Mouse (Mus musculus) liver, embryonic 16.5 days (tissue): ENCODE measurements around the gene Fkbp15. TPM values are rescaled to one million over a fixed set of nuclear protein-coding genes. Genes with fewer than 3 reads are reported as not detected.

Experiments
- ATAC-seq: fragments of 200-750 bp; cut with Nextera tagmentation; 2 replicates; pipeline ENCODE4 v1.8.0; 2017; ENCODE audit warnings: low read depth, mild to moderate bottlenecking, moderate number of reproducible peaks, moderate library complexity
- H3K27ac ChIP-seq: fragments of 300-500 bp; sonication (generic); 2 replicates; pipeline ENCODE4 v1.5.1; 2014; ENCODE audit warnings: mild to moderate bottlenecking, low read length
- H3K27me3 ChIP-seq: fragments of 300-500 bp; sonication (generic); 2 replicates; pipeline ENCODE4 v1.6.1; 2014; ENCODE audit warnings: low read depth, low read length, mixed read lengths; ENCODE audit not compliant: control insufficient read depth, insufficient read depth
- H3K36me3 ChIP-seq: fragments of 300-500 bp; sonication (generic); 2 replicates; pipeline ENCODE4 v1.6.1; 2014; ENCODE audit warnings: mild to moderate bottlenecking; ENCODE audit not compliant: control insufficient read depth, insufficient read depth
- H3K4me1 ChIP-seq: fragments of 300-500 bp; sonication (generic); 2 replicates; pipeline ENCODE4 v1.6.1; 2014; ENCODE audit warnings: low read depth, low read length, mixed read lengths; ENCODE audit not compliant: control insufficient read depth
- H3K4me2 ChIP-seq: fragments of 300-500 bp; sonication (generic); 2 replicates; pipeline ENCODE4 v1.6.1; 2014; ENCODE audit warnings: low read depth, low read length, mixed read lengths
- H3K4me3 ChIP-seq: fragments of 300-500 bp; sonication (generic); 2 replicates; pipeline ENCODE4 v1.5.1; 2014; ENCODE audit warnings: low read depth, mild to moderate bottlenecking, low read length
- H3K9ac ChIP-seq: fragments of 300-500 bp; sonication (generic); 2 replicates; pipeline ENCODE4 v1.6.1; 2014; ENCODE audit warnings: low read depth, low read length
- H3K9me3 ChIP-seq: fragments of 300-500 bp; sonication (generic); replicated peaks from 2 replicates; pipeline ENCODE4 v1.6.1; 2016; ENCODE audit warnings: low read length; ENCODE audit not compliant: control insufficient read depth
- WGBS: fragments of 180-500 bp; shearing (Covaris S2); extraction: QIAGEN DNeasy Blood & Tissue Kit; methylation state at CpG from one replicate; pipeline ENCODE4 v1.1.7; 2014; ENCODE audit not compliant: insufficient replicate concordance; 5-methylcytosine and 5-hydroxymethylcytosine counted together
- polyA plus RNA-seq: library from polyadenylated mRNA; unstranded; fragments of >200 nt; fragmentation: Nextera tagmentation; extraction: Ambion mirVana; gene quantifications from 2 replicates; pipeline ENCODE4 v1.2.1, GENCODE M21; 2015

The Fkbp15 gene
- polyA plus RNA-seq, 1 experiment from 2014 or later = 15.9 TPM

DNA sequence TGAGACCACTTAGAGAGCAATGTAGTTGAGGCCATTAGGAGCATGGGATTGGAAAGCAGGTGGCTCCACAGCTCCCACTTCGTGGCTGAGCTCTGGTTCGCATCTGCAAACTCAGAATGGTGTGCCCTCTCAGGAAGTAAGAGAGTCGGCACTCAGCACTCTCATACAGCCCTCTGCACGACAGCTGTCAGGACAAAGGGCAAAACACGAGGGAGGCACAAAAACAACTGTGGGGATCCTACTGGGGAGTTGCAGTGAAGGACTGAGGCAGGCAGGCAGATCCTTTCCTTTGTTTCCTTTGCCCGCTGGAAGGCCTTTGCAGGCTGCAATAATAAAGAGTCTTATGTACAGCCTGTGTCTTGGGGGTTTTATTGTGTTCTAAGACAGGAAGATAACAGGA lies 33.1 kb upstream of the Fkbp15 start:
- H3K4me1 ChIP-seq = no peaks in the 10 kb centered on the region; the same call in none of the 2 replicates
- H3K9ac ChIP-seq = no peak overlapping the region
- H3K36me3 ChIP-seq = peaks cover 13% of the 10 kb centered on the region
- WGBS = 66% methylated on average over 6 of the region's 6 CpGs
- H3K4me3 ChIP-seq = no peak overlapping the region
- no peak overlapping the region for H3K4me2 ChIP-seq
- no peaks in the 10 kb centered on the region for H3K9me3 ChIP-seq
- H3K27me3 ChIP-seq = no peaks in the 10 kb centered on the region
- no peak for ATAC-seq
- no peak overlapping the region for H3K27ac ChIP-seq

DNA sequence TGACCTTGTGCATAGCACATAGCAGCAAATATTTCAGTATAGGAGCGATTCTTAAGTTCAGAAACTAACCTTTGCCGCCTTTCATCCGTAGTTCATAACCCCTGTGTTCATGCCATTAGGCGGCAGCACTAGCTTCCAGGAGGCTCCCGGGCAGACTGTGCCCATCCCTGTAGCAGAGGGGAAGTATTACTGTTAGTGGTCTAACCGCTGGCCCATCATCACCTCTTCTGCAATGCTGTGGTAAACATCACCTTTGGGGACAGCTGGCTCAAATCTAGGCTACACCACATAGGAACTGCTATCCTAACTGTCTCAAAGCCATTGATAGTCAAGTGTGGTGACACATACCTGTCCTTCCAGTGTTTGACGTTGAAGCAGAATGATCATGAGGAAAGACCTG lies 31.5 kb upstream of the Fkbp15 start:
- WGBS = 79% methylated on average over 7 of the region's 7 CpGs
- no peaks in the 10 kb centered on the region for H3K27me3 ChIP-seq
- H3K4me3 ChIP-seq = no peak overlapping the region
- H3K4me1 ChIP-seq = no peaks in the 10 kb centered on the region; the same call in none of the 2 replicates
- H3K27ac ChIP-seq = no peak overlapping the region
- no peak overlapping the region for H3K4me2 ChIP-seq
- ATAC-seq = no peak
- no peaks in the 10 kb centered on the region for H3K9me3 ChIP-seq
- H3K36me3 ChIP-seq = peaks cover 13% of the 10 kb centered on the region
- no peak overlapping the region for H3K9ac ChIP-seq

DNA sequence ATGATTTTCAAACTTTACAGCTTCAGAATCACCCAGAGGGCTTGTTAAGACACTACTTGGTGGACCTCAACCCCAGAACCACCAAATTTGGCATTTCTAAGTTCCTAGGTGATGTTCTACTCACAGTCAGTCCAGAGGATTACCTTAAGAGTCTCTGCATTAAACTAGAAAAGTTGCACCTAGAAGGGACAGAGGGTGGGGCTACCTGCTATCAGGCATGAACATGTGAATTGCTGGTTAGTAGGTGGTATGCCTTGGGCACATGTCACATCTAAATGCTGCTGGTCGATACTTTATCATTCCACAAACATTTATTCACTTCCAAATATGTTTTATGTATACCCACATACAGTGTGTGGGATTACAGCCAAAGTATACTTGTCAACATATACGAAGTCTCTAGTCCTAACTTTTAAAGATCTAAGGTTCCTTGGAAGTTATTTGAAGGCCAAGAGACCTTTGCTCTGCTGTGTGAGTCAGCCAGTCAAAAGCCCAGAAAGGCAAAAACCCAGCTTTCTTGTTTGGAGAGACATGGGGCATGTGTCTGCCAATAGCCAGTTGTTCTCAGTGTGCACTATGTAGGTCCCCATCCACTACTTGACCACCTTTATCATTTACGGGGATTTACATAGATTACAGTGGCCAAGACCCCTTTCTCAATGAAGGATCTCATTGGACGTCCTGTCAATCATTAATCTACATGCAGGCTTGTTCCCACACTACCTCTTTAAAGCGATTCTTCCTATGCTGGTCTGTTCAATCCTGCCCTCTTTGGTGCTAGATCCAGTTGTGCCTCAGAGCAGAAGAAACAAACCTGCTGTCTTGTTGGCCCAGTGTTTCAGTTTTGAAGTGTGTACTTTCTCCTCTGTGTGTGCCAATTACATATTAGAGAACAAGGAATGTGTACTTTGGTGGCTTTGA lies 29.5 kb upstream of the Fkbp15 start:
- Histone ChIP-seq H3K4me3 (no peak overlapping the region), H3K4me1 (peaks cover under 1% of the 10 kb centered on the region), H3K9ac (no peak overlapping the region), H3K27ac (no peak overlapping the region), H3K9me3 (no peaks in the 10 kb centered on the region), H3K36me3 (peaks cover 14% of the 10 kb centered on the region), H3K27me3 (no peaks in the 10 kb centered on the region), H3K4me2 (no peak overlapping the region)
- ATAC-seq = 0 out of 2 replicates have a peak, but pooled peaks have one; percentile 7
- WGBS = 54% methylated on average over 5 of the region's 5 CpGs

DNA sequence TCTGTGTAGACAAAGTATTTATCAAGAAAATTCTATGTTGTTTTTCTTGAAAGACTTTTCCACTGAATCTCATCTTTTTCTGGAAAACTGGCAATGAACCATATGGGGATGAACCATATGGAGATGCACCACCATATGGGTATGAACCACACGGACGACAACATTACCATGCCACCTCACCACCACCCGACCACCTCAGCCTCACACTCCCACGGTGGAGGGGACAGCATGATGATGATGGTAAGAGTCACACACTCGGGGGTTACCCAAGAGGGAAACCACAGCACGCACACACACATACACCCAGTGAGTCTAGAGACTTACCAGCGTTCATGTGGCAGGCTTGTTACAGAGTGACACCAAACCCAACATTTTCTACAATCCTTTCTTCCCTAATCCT lies 25.1 kb upstream of the Fkbp15 start:
- H3K27me3 ChIP-seq = no peaks in the 10 kb centered on the region
- no peak overlapping the region for H3K27ac ChIP-seq
- WGBS = 80% methylated on average over 7 of the region's 7 CpGs
- no peak for ATAC-seq
- H3K36me3 ChIP-seq = peaks cover 8% of the 10 kb centered on the region; the same call in 1 of the 2 replicates
- no peak overlapping the region for H3K4me2 ChIP-seq
- H3K4me1 ChIP-seq = peaks cover 19% of the 10 kb centered on the region
- no peak overlapping the region for H3K4me3 ChIP-seq
- H3K9ac ChIP-seq = no peak overlapping the region
- no peaks in the 10 kb centered on the region for H3K9me3 ChIP-seq

DNA sequence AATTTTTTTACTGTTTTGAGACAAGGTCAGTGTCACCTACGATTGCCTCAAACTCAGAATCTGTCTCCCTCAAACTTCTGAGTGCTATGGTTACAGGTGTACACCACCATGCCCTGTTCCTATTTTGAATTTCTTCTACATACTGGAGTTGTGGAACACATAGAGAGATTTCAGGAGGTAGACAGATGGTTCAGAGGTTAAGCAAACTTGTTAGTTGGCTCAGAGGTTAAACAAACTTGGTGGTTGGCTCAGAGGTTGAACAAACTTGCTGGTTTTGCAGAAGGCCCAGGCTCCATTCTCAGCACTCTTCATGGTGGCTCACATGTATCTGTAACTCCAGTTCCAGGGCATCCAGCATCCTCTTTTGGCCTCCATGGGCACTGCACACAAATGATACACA lies 23.8 kb upstream of the Fkbp15 start:
- H3K4me1 ChIP-seq = peaks cover 26% of the 10 kb centered on the region
- no peaks in the 10 kb centered on the region for H3K9me3 ChIP-seq
- ATAC-seq = peak; percentile 72
- 64% methylated on average over 1 of the region's 1 CpGs for WGBS
- H3K4me3 ChIP-seq = no peak overlapping the region
- H3K27me3 ChIP-seq = no peaks in the 10 kb centered on the region
- no peak overlapping the region for H3K9ac ChIP-seq
- H3K4me2 ChIP-seq = peak overlapping the region; percentile 20; the same call in 1 of the 2 replicates
- peaks cover 8% of the 10 kb centered on the region; the same call in 1 of the 2 replicates for H3K36me3 ChIP-seq
- peak overlapping the region; percentile 37 for H3K27ac ChIP-seq

DNA sequence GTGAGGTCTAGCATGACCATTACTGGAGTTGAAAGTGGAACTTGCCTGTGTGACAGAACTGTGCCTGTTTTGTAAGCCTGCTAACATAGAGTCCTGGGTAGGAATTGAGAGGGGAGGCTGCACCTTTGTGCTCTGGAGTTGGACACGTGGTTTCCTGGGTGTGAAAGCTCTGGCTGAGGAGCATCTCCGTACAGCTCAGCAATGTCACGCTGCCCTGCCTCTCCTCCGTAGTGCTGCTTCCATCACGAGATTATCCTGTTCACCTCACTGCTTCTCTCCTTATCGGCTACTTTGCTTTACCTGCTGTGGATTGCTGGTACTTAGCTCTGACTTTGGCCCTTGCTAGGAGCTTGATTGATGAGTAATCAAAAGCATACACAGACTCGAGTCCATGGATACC lies 23.4 kb upstream of the Fkbp15 start:
- no peak overlapping the region for H3K9ac ChIP-seq
- peak overlapping the region; percentile 37 for H3K27ac ChIP-seq
- 59% methylated on average over 7 of the region's 7 CpGs for WGBS
- peaks cover 28% of the 10 kb centered on the region for H3K4me1 ChIP-seq
- H3K36me3 ChIP-seq = peaks cover 8% of the 10 kb centered on the region; the same call in 1 of the 2 replicates
- peak; percentile 61 for ATAC-seq
- H3K4me2 ChIP-seq = peak overlapping the region; percentile 20; the same call in 1 of the 2 replicates
- no peak overlapping the region for H3K4me3 ChIP-seq
- H3K27me3 ChIP-seq = no peaks in the 10 kb centered on the region
- H3K9me3 ChIP-seq = no peaks in the 10 kb centered on the region

DNA sequence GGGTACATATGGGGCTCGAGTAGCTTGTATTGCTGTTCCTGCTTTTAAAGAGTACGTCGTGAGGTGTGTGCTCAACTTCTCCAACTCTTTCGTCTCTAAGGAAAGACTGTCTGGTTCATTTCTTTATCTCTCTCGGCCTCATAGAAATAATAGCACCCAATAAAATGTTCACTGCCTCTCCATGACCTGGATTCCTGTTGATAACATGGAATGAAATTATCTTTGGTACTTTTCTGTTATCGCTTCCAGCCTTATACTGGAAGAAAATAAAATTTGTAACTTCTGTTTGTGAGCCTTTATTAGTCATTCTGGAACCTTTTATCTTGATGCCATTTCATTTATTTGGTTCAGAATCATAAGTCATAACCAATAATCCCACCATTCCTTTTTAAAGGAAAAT lies 22.9 kb upstream of the Fkbp15 start:
- no peak overlapping the region for H3K9ac ChIP-seq
- H3K27ac ChIP-seq = no peak overlapping the region
- H3K27me3 ChIP-seq = no peaks in the 10 kb centered on the region
- H3K9me3 ChIP-seq = no peaks in the 10 kb centered on the region
- WGBS = 53% methylated on average over 6 of the region's 6 CpGs
- H3K4me2 ChIP-seq = peak overlapping the region; percentile 20; the same call in 1 of the 2 replicates
- peaks cover 8% of the 10 kb centered on the region; the same call in 1 of the 2 replicates for H3K36me3 ChIP-seq
- ATAC-seq = no peak
- H3K4me1 ChIP-seq = peaks cover 31% of the 10 kb centered on the region
- no peak overlapping the region for H3K4me3 ChIP-seq

DNA sequence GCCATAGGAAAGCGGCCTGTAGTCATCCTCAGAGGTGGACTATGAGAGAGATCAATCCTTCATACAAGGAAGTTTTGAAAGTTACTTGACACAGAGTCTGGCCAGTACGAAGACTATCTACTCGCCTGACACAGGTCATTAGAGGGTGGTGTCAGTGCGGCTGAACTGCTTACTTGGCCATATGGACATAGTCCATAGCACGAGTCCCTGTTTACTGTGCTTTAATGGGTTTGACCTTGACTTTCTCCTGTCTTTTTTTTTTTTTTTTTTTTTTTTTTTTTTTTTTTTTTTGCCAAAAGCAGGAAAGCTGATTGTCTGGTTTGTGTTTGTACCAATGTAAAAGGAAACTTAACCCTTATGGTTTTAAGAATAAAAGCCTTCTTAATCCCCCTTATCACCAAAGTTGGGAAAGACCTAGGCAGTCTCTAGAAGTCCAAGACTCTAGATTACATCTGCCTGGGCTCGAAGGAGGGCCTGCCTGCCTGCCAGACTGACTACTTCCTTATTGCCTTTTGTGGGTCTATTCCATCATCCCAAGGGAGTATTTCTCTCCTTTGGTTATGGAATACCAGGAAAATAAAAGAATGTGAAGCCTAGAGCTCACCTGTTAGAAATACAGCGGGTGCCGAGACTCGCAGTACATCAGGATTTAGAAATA lies 19.5 kb upstream of the Fkbp15 start:
- no peak; the same call in 1 of the 2 replicates for ATAC-seq
- Histone ChIP-seq H3K36me3 (no peaks in the 10 kb centered on the region), H3K27me3 (no peaks in the 10 kb centered on the region), H3K4me1 (peaks cover 32% of the 10 kb centered on the region), H3K9ac (no peak overlapping the region), H3K9me3 (no peaks in the 10 kb centered on the region), H3K4me3 (no peak overlapping the region), H3K27ac (no peak overlapping the region), H3K4me2 (no peak overlapping the region; the same call in 1 of the 2 replicates)
- 64% methylated on average over 9 of the region's 9 CpGs for WGBS

DNA sequence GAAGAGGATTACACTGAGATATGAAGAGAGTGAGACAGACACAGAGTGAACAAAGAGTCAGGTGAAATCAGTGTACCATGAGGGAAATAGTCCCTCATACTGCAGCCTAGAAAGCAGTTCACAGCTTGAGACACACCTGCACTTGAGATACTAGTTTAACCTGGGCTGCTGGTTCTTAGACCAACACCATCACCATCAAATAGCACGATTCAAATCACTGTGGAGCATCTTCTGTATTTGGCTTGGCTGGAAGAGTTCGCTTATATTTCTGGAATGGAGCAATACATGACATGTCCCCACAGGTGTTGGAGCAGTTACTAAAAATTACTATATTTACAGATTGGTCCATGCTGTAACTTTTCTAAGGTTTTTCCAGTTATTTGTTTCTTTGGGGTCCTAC lies 15.8 kb upstream of the Fkbp15 start:
- Histone ChIP-seq H3K4me1 (peaks cover 52% of the 10 kb centered on the region), H3K9ac (no peak overlapping the region), H3K4me2 (no peak overlapping the region), H3K27ac (no peak overlapping the region), H3K4me3 (no peak overlapping the region), H3K36me3 (no peaks in the 10 kb centered on the region), H3K27me3 (no peaks in the 10 kb centered on the region), H3K9me3 (no peaks in the 10 kb centered on the region)
- ATAC-seq = no peak
- WGBS = 68% methylated on average over 2 of the region's 2 CpGs
